Mouse (Mus musculus) liver, embryonic 14.5 days (tissue): ENCODE measurements around the gene Frmd4a.

Experiments
- CTCF ChIP-seq: IDR thresholded peaks from 2 replicates; pipeline ENCODE4 v1.5.1; 2016; ENCODE audit warnings: antibody characterized with exemption, low read depth, control low read depth
- EP300 ChIP-seq: IDR thresholded peaks from 2 replicates; pipeline ENCODE4 v1.6.1; 2016; ENCODE audit warnings: antibody characterized with exemption, low read depth

GRCm38 (mm10) chr2:4318134-4318533 lies 300.6 kb downstream of the Frmd4a start:
- TF ChIP-seq CTCF (no peak), EP300 (no peak)
